Mouse (Mus musculus) sigmoid colon, adult 10 weeks (tissue): ENCODE data around the gene Olfr543. TPM values are rescaled to one million over a fixed set of nuclear protein-coding genes. Genes with fewer than 3 reads are reported as not detected.

Source experiments
- polyA plus RNA-seq: library from polyadenylated mRNA; stranded (reverse); fragments of 350-450 nt; fragmentation: Illumina TruSeq; extraction: RNeasy Lipid Tissue Mini Kit (QIAGEN cat#74804); gene quantifications from one replicate; pipeline ENCODE4 v1.2.3, GENCODE M21; 2014; ENCODE audit warnings: low read depth, low replicate concordance

Gene Olfr543
- polyA plus RNA-seq, result not detected

GRCm38 (mm10) chr7:102481579-102481978 lies at the start of gene Olfr543:
Olfr543 (minus strand) TSS chr7:102481679.

GRCm38 (mm10) chr7:102499473-102499872 lies 18.0 kb upstream of the Olfr543 start, which contains the start of gene Olfr545:
Olfr545 (minus strand) TSS chr7:102499573.

GRCm38 (mm10) chr7:102488161-102488560 lies 6.7 kb upstream of the Olfr543 start, which contains the start of gene Olfr544:
Olfr544 (minus strand) TSS chr7:102488313.

GRCm38 (mm10) chr7:102441657-102442391 lies 39.7 kb downstream of the Olfr543 start, which contains the start of gene Rrm1:
Rrm1 (plus strand) TSS chr7:102441695.

Other genes with a start within 250 kb of the Olfr543 start
- gene Rhog, start 225.6 kb downstream of the Olfr543 start, polyA plus RNA-seq, result 3.7 TPM
- gene Stim1, start 213.9 kb downstream of the Olfr543 start, polyA plus RNA-seq, result 23.3 TPM
- gene Rrm1, start 40.0 kb downstream of the Olfr543 start, polyA plus RNA-seq, result 39.3 TPM
- not detected for gene Olfr544, start 6.6 kb upstream of the Olfr543 start, polyA plus RNA-seq
- not detected for gene Olfr545, start 17.9 kb upstream of the Olfr543 start, polyA plus RNA-seq
- gene Olfr547, start 53.1 kb upstream of the Olfr543 start, polyA plus RNA-seq, result not detected
- not detected for gene Olfr548-ps1, start 59.2 kb upstream of the Olfr543 start, polyA plus RNA-seq
- gene Olfr549, start 68.2 kb upstream of the Olfr543 start, polyA plus RNA-seq, result not detected
- 18.4 TPM for gene Trim21, start 83.8 kb upstream of the Olfr543 start, polyA plus RNA-seq
- gene Olfr550, start 89.8 kb upstream of the Olfr543 start, polyA plus RNA-seq, result not detected
- gene Olfr551, start 110.2 kb upstream of the Olfr543 start, polyA plus RNA-seq, result not detected
- not detected for gene Olfr552, start 116.1 kb upstream of the Olfr543 start, polyA plus RNA-seq
- not detected for gene Olfr553, start 136.5 kb upstream of the Olfr543 start, polyA plus RNA-seq
- not detected for gene Olfr554, start 156.8 kb upstream of the Olfr543 start, polyA plus RNA-seq
- not detected for gene Olfr555, start 177.1 kb upstream of the Olfr543 start, polyA plus RNA-seq
- gene Olfr556, start 183.2 kb upstream of the Olfr543 start, polyA plus RNA-seq, result not detected
- gene Trim68, start 205.6 kb upstream of the Olfr543 start, polyA plus RNA-seq, result 12.6 TPM
- gene Olfr557, start 214.2 kb upstream of the Olfr543 start, polyA plus RNA-seq, result not detected
- gene Olfr558, start 220.5 kb upstream of the Olfr543 start, polyA plus RNA-seq, result 5.8 TPM
- not detected for gene Olfr33, start 237.4 kb upstream of the Olfr543 start, polyA plus RNA-seq
- gene Olfr559, start 245.8 kb upstream of the Olfr543 start, polyA plus RNA-seq, result not detected